Mouse (Mus musculus) layer of hippocampus, postnatal 14 days (tissue): ENCODE measurements around the gene Tmcc1. TPM values are rescaled to one million over a fixed set of nuclear protein-coding genes. Genes with fewer than 3 reads are reported as not detected.

ENCODE experiments used
- DNase-seq, 2 experiments: peaks; one replicate each; pipeline ENCODE4 v3.0.0; 2021 to 2022; ENCODE audit warnings: low spot score in 2 of 2, mixed read lengths in 1 of 2
- total RNA-seq, 2 experiments: library from RNA; stranded (reverse); gene quantifications; 2 replicates each; pipeline ENCODE4 v1.2.3; 2021

The Tmcc1 gene
- total RNA-seq, 2 experiments from 2014 or later: 69.8 to 78.5 TPM

- no peak for DNase-seq
Measured at GRCm38 (mm10) chr6:116024666-116025065, 168.6 kb downstream of the Tmcc1 start.

GRCm38 (mm10) chr6:116021961-116022485, 171.3 kb downstream of the Tmcc1 start:
- no peak for DNase-seq

- DNase-seq: no peak
Measured at GRCm38 (mm10) chr6:116015902-116016301, 177.4 kb downstream of the Tmcc1 start.

- DNase-seq: no peak
Measured at GRCm38 (mm10) chr6:116014111-116014510, 179.2 kb downstream of the Tmcc1 start.

GRCm38 (mm10) chr6:116013687-116014086, 179.6 kb downstream of the Tmcc1 start:
- DNase-seq: no peak

GRCm38 (mm10) chr6:116010541-116010940, 182.7 kb downstream of the Tmcc1 start:
- peak; percentile 90 to 91 for DNase-seq

- no peak for DNase-seq
Measured at GRCm38 (mm10) chr6:116009426-116009825, 183.9 kb downstream of the Tmcc1 start.

GRCm38 (mm10) chr6:116007561-116008173, 185.6 kb downstream of the Tmcc1 start:
- peak; percentile 62 to 68 for DNase-seq

GRCm38 (mm10) chr6:116006731-116007130, 186.6 kb downstream of the Tmcc1 start:
- no peak for DNase-seq

GRCm38 (mm10) chr6:116005959-116006288, 187.4 kb downstream of the Tmcc1 start:
- DNase-seq: no peak

- DNase-seq: no peak
Measured at GRCm38 (mm10) chr6:116005275-116005958, 187.9 kb downstream of the Tmcc1 start.

- DNase-seq: no peak
Measured at GRCm38 (mm10) chr6:116004716-116005115, 188.6 kb downstream of the Tmcc1 start.

GRCm38 (mm10) chr6:116004069-116004468, 189.2 kb downstream of the Tmcc1 start:
- no peak for DNase-seq

GRCm38 (mm10) chr6:116003516-116003915, 189.8 kb downstream of the Tmcc1 start:
- no peak for DNase-seq

GRCm38 (mm10) chr6:116002311-116003104, 190.8 kb downstream of the Tmcc1 start:
- DNase-seq: no peak

GRCm38 (mm10) chr6:116000851-116001250, 192.4 kb downstream of the Tmcc1 start:
- DNase-seq: no peak

- no peak for DNase-seq
Measured at GRCm38 (mm10) chr6:115999227-115999626, 194.1 kb downstream of the Tmcc1 start.

GRCm38 (mm10) chr6:115998758-115999157, 194.5 kb downstream of the Tmcc1 start:
- DNase-seq: no peak

GRCm38 (mm10) chr6:115997726-115998311, 195.5 kb downstream of the Tmcc1 start:
- DNase-seq: no peak

GRCm38 (mm10) chr6:115996171-115996851, 197.0 kb downstream of the Tmcc1 start:
- DNase-seq: no peak

- no peak for DNase-seq
Measured at GRCm38 (mm10) chr6:115995531-115995941, 197.8 kb downstream of the Tmcc1 start.
